Mouse (Mus musculus) E14TG2a.4 (cell line): ENCODE results near the gene Sec14l2.
A peak's percentile ranks its signal among the peaks of the same experiment; 100 is the strongest.

ENCODE experiments used
- H3K27me3 ChIP-seq: 2 replicates; pipeline ENCODE4 v1.6.1; 2014; ENCODE audit warnings: low read length, control low read depth; ENCODE audit not compliant: insufficient read depth
- H3K36me3 ChIP-seq: 2 replicates; pipeline ENCODE4 v1.6.1; 2014; ENCODE audit warnings: low read length, control low read depth; ENCODE audit not compliant: insufficient read depth
- H3K4me1 ChIP-seq: replicated peaks from 2 replicates; pipeline ENCODE4 v1.6.1; 2014; ENCODE audit warnings: low read depth, low read length, control low read depth
- H3K4me3 ChIP-seq: replicated peaks from 2 replicates; pipeline ENCODE4 v1.5.1; 2014; ENCODE audit warnings: mild to moderate bottlenecking, low read length
- H3K9me3 ChIP-seq: 2 replicates; pipeline ENCODE4 v1.6.1; 2014; ENCODE audit warnings: low read length, control low read depth
- CTCF ChIP-seq: conservative IDR thresholded peaks from 2 replicates; pipeline ENCODE4 v1.5.1; 2014; ENCODE audit warnings: low read length
- NANOG ChIP-seq: IDR thresholded peaks from 2 replicates; pipeline ENCODE4 v1.6.1; 2014; ENCODE audit warnings: borderline replicate concordance, low read length, mixed read lengths
- POU5F1 ChIP-seq: IDR thresholded peaks from 2 replicates; pipeline ENCODE4 v1.6.1; 2014; ENCODE audit warnings: low read length, borderline replicate concordance

The Sec14l2 gene

DNA sequence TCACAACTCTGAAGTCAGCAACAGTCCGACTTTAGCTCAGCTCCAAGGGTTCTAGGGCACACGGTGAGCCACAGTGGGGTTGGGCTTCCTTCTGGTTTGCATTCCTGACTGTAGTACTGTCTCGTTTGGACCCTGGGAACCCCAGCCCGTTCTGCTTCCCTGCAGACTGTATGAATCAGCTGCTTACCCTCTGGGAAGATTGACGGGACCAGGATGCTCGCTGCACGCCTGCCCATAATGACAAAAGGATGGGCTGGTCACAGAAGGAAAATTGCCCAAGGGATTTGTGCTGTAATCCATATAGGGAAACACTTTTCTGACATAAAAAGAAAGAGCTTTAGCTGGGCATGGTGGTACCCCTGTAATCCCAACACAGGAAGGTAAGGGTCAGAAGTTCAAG, 24.4 kb downstream of the Sec14l2 start:
- H3K36me3 ChIP-seq: peaks cover 40% of the 10 kb centered on the region
- TF ChIP-seq POU5F1: no peak
- TF ChIP-seq NANOG: no peak
- TF ChIP-seq CTCF: no peak
- H3K9me3 ChIP-seq: no peaks in the 10 kb centered on the region
- H3K4me3 ChIP-seq: no peak overlapping the region
- peaks cover 51% of the 10 kb centered on the region for H3K4me1 ChIP-seq
- H3K27me3 ChIP-seq: no peaks in the 10 kb centered on the region

GRCm38 (mm10) chr11:4098120-4098519, 25.1 kb downstream of the Sec14l2 start:
- H3K27me3 ChIP-seq: no peaks in the 10 kb centered on the region
- H3K4me1 ChIP-seq: peaks cover 55% of the 10 kb centered on the region
- TF ChIP-seq NANOG (no peak), CTCF (peak; percentile 10; the same call in 1 of the 2 replicates)
- 0 out of 2 replicates have a peak overlapping the region, but pooled peaks have one; percentile 13 for H3K4me3 ChIP-seq
- H3K9me3 ChIP-seq: no peaks in the 10 kb centered on the region
- peaks cover 39% of the 10 kb centered on the region for H3K36me3 ChIP-seq

DNA sequence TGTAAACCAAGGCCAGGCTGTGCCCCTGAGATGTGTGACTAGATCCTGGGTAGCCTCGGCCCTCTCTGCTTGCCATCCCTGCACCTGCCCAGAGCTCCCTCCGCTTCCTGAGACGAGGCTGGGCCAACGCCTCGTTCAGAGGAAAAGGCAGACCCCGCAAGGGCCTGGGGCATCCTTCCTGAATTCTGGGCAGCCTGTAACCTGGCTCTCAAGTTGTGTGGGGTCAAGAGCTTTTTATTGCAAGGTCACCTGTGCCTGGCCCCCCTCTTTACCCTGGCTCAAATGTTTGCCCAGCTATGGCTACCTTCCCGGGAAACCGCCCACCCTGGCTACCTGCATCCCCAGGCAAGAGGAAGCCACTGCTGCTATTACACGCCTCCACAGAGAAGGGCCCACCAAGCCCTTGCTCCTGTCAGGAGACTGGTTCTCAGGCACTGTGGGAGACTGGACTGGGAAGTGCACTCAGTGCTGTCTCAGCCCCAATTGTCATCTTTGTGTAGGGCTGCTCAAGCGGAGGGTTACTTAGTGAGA, 26.1 kb downstream of the Sec14l2 start:
- peaks cover 39% of the 10 kb centered on the region for H3K36me3 ChIP-seq
- no peaks in the 10 kb centered on the region for H3K27me3 ChIP-seq
- TF ChIP-seq CTCF (no peak), NANOG (no peak), POU5F1 (no peak)

GRCm38 (mm10) chr11:4096054-4096984, 26.9 kb downstream of the Sec14l2 start:
- Histone ChIP-seq H3K4me3 (peak overlapping the region; percentile 86), H3K27me3 (no peaks in the 10 kb centered on the region), H3K9me3 (peaks cover under 1% of the 10 kb centered on the region; the same call in 1 of the 2 replicates), H3K36me3 (peaks cover 42% of the 10 kb centered on the region), H3K4me1 (peaks cover 55% of the 10 kb centered on the region)
- TF ChIP-seq NANOG (no peak), POU5F1 (no peak)

More for the DNA sequence above, 26.1 kb downstream of the Sec14l2 start:
- Histone ChIP-seq H3K9me3 (no peaks in the 10 kb centered on the region), H3K4me1 (peaks cover 55% of the 10 kb centered on the region), H3K4me3 (peak overlapping the region; percentile 86)

- H3K4me1 ChIP-seq: peaks cover 55% of the 10 kb centered on the region
- H3K27me3 ChIP-seq: no peaks in the 10 kb centered on the region
- TF ChIP-seq NANOG: no peak
- TF ChIP-seq POU5F1: no peak
- TF ChIP-seq CTCF: no peak
- H3K4me3 ChIP-seq: peak within 1 kb of the TSS; percentile 86
- H3K36me3 ChIP-seq: peaks cover 49% of the 10 kb centered on the region
- peaks cover 8% of the 10 kb centered on the region for H3K9me3 ChIP-seq
These were observed 27.8 kb downstream of the Sec14l2 start, which contains the start of gene Mtfp1 for GRCm38 (mm10) chr11:4095171-4096053. Mtfp1 (minus strand) TSS chr11:4095445.

DNA sequence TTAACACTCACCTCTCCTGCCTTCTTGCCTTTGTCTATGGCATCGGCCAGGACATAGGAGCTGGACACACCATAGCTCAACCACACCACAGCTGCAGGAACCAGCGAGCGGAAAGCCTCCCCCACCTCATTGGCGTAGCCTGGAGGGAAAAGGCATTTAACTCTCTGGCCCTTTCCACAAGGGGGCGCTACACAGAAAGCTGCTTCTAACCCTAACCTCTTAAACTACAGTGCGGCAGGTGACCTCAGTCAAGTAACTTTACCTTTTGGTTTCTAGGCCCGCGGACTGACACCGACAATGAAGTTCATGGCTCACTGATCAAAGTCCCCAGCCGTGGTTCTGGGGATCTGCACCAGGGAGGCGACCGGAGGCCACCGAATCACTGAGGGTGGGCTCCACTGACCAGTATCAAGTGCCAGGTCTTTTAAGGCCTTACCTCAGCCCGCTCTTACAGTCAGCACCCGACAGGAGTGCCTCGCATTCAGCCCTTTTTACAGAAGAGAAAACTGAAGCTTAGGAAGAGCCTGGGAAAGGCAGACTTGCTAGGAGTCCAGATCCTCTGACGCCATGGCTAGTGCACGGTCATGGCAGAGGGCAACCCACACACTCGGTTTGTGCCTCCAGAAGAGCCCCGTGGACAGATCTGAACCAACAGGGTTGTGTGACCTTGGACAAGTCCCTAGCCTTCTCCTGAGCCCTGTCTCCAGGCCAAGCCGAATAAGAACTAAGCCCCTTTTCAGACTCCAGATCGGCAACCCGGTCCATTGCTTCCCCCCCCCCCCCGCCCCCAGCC, 28.6 kb downstream of the Sec14l2 start:
- H3K4me3 ChIP-seq: peak overlapping the region; percentile 86
- peak; percentile 85 for TF ChIP-seq CTCF
- TF ChIP-seq POU5F1: no peak
- H3K36me3 ChIP-seq: peaks cover 45% of the 10 kb centered on the region
- peaks cover 52% of the 10 kb centered on the region for H3K4me1 ChIP-seq
- peaks cover 8% of the 10 kb centered on the region for H3K9me3 ChIP-seq
- H3K27me3 ChIP-seq: no peaks in the 10 kb centered on the region

DNA sequence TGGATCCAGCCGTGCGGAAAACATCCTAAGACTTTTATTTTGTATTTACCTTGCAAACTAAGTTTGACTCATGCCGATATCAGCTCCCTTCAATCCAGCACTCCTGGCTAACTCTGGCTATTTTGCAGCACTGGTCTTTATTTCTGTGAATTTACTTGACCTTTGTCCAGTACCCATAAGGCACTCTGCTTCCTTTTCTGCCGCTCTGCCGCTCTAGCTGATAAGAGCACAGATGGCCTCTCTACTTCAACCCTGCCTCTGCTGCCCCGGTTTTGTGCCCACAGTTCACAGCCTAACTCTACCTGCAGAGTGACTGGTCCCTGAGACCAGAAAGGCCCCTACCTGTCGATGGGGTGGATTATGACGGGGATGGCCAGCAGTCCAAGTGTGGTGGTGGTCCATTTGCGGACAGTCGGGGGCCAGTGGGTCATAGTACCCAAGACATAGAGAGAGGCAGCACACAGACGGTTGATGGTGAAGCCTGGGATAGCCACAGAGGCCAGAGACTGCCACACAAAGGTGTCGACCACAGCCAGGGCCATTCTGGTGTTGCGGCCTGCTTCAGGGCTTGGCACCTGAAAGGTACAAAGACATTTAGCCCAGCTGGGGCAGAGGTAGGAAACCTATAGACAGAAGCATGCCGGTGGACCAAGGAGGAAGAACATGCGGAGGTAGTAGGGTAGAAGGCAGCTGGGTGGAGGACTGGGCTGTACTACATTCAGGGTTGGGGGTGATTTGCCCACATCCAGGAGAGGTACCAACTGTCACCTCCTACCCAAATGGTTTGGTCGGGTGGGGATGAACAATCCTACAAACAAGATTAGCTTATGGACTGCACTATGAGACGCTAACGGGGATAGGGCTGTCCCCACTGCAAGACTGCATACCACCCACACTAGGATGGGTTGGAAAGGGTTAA, 29.5 kb downstream of the Sec14l2 start:
- TF ChIP-seq CTCF: no peak
- no peak for TF ChIP-seq NANOG
- TF ChIP-seq POU5F1: no peak
- H3K4me1 ChIP-seq: peaks cover 43% of the 10 kb centered on the region
- H3K36me3 ChIP-seq: peaks cover 40% of the 10 kb centered on the region
- H3K9me3 ChIP-seq: peaks cover 8% of the 10 kb centered on the region
- peak overlapping the region; percentile 86 for H3K4me3 ChIP-seq
- H3K27me3 ChIP-seq: no peaks in the 10 kb centered on the region
